Mouse (Mus musculus) embryo, embryonic 11 days (tissue): ENCODE data around the gene Cxcr3.

ENCODE experiments used
- DNase-seq: peaks from one replicate; pipeline ENCODE4 v3.0.0-alpha.2; 2015

Cxcr3 gene

DNA sequence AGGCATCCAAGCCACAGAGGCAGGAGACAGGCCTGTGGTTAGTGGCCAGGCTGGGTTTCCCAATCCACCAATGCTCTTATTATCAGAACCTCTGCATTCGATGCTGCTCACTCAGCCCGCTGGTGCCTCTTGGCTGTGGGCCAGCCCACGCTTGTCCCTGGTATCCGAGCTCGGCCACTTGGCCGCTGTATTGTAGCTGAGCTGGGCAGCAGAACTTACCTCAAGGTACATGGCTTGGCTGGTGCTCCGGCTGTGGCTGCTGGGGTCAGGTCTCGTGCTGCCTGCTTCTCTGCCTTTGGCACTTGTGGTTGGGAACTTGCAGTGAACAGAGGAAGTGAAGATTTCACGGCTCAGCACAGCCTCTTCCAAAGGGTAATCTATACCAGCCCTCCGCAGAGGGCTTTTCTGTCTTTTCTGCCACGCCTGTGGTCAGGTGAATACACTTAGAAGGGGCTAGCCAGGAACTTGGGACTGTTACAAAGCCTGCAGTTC lies at the start of gene Cxcr3:
TSS of gene Cxcr3 (minus strand) at position 442 of the 492 bp plus-strand sequence.
- DNase-seq = no peak

DNA sequence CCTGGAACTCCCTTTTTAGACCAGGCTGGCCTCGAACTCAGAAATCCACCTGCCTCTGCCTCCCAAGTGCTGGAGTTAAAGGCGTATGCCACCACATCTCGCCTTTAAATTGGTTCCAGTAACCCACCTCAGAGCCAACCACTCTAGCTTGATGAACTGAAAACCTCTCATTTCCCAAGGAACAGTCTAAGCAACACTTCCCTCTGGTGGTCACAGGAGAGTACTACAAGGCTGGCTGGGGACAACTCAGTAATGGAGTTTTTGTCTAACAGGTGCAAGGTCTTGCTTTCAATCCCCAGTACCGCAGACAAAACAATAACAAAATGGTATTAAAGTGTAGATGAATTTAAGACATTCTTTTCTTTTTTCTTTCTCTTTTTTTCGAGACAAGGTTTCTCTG lies 38.0 kb upstream of the Cxcr3 start:
- DNase-seq = peak; percentile 46

DNA sequence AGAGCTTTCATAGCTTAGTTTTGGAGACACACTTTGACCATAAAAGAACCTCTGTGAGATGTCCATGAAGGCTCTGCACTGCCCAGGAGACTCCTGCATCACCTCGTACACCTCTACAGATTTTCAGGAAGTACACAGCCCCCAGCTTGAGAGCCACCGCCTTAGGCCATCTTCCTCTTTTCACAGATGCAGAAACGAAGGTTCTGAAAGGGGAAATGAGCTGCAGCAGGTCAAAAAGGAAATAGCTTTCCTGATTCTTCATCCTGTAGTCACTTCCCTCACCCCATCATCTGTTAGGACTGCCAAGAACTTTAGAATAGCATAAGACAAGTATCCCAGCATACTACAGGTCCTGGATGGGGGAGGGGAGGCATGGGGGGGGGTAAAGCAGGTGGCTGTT lies 36.2 kb upstream of the Cxcr3 start:
- no peak for DNase-seq

DNA sequence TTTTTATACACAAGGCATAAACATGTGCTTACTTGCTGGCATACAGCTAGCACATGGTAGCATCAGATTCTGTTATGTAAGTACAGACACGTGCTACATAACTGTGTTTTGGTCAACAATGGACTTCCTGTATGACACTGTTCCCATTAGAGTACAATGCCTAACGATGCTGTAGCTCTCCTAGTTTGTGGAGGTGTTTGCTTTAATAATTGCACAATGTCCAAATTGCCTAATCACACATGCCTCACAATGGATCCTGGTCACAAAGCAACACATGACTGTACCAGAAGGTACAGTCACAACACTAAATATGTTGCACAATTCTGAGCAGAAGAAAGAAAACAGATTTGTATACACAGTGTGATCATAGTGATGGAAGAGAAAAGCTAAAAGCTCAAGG lies 35.4 kb upstream of the Cxcr3 start:
- no peak for DNase-seq

DNA sequence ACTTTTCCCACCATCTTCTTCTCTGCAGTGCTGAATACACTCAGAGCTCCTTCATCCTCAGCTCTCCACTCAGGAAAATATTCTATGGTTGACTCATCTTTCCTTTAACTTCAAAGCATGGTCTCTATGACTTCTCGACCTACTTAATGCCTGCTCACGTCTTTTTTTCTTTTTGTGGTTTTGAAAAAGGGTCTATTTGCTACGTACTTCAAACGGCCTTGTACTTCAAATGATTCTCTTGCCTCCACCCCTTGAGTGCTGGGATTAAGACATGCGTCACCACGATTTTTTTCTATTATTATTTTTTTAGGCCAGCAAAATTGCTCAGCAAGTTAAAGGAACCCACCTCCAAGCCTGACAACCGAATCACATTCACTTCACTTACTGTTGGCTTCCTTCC lies 33.2 kb upstream of the Cxcr3 start:
- DNase-seq = no peak

DNA sequence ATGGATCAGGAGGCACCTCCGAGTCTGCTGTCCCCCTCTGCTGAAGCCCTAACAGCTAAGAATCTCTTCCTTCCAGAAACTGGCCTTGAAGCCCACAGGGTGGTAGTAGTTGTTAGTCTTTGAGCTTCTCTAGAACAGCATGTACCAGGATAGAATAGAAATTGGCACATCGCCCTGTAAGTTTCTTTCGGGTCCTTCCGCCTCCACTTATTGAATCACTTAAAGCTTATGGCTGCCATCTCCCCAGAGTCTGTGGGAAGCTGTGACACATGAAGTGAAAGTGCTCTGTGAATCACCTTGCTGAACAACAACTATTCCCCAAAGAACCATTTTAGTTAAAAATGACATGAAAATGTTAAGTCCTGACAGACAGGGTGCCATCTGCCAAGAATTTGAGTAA lies 31.0 kb upstream of the Cxcr3 start:
- DNase-seq = no peak

DNA sequence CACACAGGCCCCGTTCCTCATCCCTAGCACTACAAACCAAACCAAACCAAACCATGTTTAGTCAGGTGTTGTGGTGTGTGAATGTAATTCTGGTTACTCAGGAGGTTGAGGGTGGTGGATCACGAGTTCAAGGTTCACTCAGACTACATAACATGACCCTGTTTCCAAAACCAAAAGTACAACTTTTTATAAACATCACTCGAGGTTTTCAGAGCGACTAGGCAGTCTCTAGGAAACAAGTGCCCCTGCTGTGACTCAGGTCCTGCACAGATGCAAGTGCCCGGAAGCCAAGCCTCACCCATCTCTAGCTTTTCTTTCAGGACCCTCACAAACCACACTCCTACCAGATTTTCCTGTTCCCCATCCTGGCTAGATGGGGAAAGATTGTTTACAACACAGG lies 30.6 kb upstream of the Cxcr3 start:
- no peak for DNase-seq

DNA sequence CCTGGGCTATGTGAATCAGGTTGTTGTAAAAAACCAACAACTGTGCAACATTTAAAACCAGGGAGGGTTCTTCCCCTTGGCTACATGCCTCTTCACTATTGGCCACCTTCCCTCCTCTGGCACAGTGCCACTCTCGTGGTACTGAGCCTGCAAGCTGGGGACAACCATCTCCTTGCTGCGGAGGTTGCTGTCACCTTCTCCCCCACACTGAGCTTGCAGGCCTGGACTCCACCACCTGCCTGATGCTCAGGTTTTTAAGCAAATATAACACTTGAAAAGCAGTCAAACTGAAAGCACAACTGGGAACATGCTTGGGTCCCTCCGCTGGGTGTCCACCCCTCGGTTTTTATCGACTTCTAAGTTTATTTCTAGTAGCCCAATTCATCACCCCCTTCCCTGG lies 20.4 kb upstream of the Cxcr3 start:
- DNase-seq = no peak

DNA sequence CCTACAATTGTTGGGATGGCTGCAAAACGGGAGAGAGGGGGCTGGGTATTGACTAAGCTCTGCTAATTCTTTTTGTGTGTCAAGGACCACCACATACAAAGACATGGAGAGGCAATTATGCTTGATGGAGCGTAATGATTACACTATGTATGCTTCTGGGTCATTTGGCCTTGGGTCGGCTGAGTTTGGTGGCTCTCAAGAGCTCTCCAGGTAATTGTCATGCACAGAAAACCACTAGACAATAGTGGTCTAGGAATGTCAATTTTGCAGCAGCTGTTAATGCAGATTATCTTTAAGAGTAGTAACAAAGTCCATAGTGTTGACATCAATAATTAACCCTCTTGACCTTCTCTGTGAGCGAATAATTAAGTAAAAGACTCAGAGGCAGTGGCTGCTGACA lies 16.1 kb upstream of the Cxcr3 start:
- no peak for DNase-seq

DNA sequence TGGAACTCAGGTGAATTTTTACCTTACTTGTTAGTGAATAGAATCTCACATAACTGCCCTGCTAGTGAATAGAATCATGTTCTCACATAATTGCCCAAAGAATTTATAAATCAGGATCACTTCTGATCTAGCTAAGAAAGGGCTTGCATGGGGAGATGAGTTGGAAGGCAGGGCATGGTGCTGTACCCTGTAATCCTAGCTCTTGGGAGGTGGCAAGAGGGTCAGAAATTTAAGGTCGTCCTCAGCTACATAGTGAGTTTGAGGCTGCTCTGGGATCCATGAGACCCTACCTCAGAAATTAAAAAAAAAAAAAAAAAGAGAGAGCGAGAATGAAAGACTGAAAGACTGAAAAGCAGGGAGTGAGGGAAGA lies 7.0 kb upstream of the Cxcr3 start:
- no peak for DNase-seq

DNA sequence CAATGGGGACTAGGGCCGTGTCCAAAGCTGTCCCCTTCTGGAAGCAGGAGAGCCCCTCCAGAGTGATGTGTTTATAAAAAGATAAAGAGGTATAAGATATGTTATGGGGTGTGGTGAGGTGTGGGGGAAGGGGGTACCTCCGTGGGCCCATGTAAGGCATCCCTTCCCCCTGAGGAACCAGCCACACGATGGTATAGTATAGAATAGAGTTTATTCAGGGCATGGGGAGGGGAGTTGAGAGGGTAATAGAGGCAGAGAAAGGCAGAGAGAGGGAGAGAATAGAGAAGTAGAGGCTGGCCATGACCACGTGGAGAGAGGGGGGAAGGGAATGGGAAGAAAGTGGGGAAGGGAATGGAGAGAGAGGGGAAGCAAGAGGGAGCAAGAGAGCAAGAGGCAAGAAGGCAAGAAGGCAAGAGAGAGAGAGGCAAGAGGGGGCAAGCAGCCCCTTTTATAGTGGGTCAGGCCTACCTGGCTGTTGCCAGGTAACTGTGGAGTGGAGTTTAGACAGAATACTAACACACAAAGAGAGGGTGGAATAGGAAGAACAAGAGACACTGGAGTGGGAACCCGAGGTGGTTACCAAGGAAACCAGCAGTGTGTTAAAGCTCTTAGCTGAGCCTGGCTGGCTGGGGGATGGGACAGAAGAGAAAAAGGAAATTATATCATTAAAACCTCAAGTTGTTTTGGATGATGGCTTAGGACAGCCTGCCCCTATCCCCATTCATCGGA lies 6.4 kb upstream of the Cxcr3 start:
- DNase-seq = peak; percentile 32

DNA sequence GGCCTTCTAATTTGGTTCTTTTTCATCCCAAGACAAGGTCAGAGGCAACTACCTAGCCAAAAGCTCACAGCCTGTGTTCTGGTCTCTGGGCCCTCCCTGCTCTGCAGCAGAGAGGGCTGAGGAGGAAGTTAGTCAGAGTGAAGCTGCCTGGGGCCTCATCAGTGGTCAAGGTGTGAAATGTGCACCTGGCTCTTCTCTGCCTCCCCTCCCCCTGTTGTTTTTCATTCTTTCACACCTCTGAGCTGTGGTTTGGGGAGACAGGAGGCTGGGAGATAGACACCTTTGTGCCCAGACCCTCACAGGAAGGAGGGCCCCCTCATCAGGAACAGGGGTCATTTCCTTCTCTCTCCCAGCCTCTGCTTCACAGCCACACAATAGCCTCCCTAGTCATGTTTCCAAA lies 3.1 kb upstream of the Cxcr3 start:
- DNase-seq = no peak

DNA sequence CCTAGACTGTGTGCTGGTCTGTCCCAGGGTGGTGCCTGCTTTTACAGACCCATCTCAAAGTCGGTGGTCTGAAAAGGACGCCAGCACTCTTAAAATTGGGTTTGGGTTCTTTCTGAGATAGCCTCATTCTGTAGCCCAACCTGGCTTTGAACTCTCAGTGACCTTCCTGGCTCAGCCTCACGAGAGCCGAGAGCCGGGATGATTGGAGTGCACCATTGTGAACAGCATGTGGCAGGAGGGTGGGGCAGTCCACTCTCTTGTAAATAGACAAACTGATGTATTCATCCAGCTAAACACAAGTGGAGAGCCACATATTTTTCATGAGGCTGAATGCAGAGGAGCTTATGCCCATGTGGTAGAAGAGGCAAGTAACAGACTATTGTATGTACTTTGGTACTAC lies 912 bp upstream of the Cxcr3 start:
- no peak for DNase-seq

DNA sequence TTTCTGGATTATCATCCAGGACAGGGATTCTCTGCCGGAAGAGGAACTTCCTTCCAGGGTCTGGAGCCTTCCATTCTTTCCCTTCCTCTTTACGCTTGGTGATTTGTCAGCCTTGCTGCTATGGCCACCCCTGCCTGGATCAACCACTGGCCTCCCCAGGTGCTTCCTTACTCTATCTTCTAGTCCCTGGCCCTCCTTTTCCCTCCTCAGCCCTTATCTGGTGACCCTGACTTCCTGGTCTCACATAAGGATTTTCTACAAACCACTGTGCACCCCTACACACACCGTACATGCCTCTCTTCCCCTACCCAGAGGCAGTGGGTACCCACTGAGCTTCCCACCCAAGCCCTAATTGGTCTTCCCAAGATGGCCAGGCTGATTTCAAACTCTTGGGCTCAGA lies 781 bp downstream of the Cxcr3 start:
- DNase-seq = no peak

DNA sequence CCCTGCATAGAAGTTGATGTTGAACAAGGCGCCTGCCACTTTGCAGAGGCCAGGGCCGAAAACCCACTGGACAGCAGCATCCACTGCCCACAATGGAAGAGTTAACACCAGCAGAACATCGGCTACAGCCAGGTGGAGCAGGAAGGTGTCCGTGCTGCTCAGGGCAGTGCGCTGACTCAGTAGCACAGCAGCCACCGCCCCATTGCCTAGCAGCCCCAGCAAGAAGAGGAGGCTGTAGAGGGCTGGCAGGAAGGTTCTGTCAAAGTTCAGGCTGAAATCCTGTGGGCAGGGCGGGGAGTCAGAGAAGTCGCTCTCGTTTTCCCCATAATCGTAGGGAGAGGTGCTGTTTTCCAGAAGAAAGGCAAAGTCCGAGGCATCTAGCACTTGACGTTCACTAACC lies 1.4 kb downstream of the Cxcr3 start:
- DNase-seq = no peak

DNA sequence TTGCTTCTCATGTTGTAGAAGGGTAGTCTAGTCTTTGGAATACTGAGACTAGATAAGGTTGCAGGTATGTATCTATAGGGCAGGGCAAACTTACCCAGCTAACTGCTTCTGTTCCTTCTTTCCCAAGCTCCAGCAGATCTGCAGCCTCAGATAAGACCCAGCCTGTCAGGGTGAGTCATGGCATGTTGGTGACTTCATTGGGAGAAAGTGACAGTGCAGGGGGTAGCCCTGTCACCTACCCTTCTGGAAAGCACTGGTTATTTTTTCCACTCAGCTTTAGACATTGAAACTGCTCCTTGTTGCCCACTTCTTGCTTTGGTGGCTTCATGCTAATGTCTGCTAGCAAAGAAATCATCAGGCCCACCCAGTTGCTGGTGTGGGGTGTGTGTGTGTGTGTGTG lies 4.1 kb downstream of the Cxcr3 start:
- DNase-seq = no peak

DNA sequence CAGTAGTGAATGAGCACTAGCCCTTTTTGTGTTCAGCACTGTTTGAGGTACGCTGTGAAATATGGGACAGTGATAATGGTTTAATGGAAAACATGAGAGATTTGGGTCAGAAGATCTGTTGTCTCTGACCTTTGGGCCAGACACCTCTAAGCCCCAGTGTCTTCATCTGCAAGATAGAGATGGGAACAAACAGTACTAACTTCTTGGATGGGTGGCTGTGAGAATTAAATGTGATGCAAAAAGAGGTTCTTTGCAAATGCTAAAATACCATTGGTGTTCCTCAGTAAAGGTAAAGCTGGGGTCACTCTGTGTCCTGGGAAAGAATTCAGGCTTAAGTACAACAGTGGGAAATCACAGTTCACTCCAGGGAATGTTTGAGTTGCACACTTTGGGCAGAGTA lies 13.7 kb downstream of the Cxcr3 start:
- DNase-seq = no peak

DNA sequence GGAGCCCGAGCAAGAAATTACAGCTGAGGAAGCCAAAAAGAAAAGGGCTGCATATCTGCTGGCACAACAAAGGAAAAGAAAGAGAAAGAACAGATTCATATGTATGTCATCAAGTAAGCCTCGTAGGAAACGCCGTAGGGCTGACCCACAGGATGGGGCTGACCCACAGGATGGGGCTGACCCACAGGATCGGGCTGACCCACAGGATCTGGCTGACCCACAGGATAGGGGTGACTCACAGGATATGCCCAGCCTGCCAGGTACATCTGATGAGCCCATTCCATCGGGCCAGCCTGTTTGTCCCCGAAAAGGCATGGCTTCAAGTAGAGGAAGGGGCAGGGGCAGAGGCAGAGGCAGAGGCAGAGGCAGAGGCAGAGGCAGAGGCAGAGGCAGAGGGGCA lies 29.0 kb downstream of the Cxcr3 start:
- DNase-seq = no peak

DNA sequence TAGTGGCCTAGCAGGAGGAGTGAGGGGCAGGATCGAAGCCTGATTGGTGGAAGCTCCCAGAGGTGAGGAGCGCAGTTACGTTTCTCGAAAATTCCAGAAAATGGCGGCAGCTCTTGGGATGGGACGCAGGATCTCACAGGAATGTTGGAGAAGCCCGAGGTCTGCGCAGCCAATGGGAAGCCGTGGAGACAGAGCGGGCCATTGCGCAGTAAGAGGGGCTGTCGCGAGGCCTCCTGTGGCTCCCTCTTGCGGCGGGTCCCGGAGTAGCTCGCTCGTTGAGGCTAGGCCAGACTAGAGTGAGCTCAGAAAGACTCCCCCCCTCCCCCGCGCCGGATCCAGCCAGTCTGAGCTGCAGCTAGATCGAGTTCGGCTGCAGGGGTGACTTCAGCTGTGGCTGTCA lies 35.8 kb downstream of the Cxcr3 start:
- no peak for DNase-seq

DNA sequence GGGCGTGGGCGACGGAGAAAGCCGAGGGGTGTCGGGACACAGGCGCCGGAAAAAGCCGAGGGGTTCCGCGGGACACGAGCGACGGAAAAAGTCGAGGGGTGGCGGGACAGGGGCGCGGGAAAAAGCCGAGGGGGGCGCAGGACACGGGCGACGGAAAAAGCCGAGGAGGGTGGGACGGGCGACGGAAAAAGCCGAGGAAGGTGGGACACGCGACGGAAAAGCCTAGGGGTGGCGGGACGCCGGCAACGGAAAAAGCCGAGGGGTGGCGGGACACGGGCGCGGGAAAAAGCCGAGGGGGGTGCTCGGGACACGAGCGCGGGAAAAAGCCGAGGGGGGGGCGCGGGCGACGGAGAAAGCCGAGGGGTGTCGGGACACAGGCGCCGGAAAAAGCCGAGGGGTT lies 36.5 kb downstream of the Cxcr3 start:
- no peak for DNase-seq

DNA sequence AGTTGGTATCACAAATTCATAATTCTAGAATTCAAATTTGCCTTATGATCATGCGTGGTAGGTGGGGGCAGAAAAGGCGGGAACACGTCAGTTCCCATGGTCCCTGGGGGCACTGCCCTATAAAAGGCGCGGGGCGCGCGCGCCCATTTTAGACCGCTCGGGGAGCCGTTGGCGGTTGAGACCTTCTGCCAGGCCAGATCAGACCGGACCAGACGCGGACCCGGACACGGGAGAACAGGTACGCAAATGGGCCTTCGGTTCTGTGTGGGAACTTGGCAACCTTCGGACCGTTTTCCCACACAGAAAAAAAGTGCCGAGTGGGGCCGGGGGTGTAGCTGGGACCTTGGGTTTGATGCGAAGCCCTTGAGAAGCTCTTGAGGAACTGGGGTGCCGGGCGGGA lies 38.4 kb downstream of the Cxcr3 start:
- DNase-seq = no peak
